Mouse (Mus musculus) retina, embryonic 14.5 days (tissue): ENCODE data around the gene Ubash3b.

Experiments
- DNase-seq: peaks from one replicate; pipeline ENCODE4 v3.0.0-alpha.2; 2015; ENCODE audit warnings: low spot score

The Ubash3b gene

DNA sequence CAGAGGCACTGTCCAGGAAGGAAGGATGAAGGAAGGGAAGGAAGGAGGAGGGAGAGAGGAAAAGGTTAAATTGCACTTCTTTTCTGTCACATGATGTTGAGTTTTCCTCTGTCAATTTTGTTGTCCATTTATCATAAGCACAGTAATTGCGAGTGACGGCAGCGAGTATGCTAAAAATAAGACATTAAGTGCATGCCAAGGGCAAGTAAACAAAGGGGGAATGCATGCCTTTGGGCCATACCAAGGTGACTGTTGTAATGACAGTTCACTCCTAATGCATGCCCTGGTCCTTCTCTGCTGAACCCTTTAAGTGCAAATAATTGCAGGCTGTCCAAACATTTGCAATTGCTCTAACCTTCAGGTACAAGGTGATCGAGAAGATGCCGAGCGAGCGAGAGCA is 70.3 kb downstream of the Ubash3b start:
- no peak for DNase-seq

DNA sequence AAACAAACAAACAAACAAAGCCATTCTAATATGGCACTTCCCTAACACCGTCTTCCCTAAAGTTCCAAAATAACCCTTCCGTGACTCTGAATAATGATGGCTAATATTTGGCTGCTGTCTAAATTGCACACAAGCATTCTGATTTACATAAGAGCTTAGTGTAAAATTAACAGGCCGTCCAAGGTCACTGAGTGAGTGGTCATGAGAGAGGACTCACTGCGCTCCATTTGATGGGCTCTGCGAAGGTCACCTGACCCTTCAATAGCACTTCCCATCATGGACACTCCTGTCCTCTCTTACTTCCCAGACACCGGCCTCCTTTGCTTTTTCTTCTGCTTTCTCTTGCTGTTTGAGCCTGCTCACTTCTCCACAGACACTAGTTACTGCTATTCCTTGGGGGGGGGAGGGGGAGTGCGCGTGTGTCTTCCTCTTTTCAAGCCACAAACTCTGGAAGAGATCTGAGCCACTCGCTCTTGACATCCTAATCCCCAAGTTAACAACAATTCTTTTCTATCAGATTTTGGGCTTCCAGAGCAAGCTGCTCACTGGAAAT is 73.6 kb downstream of the Ubash3b start:
- DNase-seq = no peak

DNA sequence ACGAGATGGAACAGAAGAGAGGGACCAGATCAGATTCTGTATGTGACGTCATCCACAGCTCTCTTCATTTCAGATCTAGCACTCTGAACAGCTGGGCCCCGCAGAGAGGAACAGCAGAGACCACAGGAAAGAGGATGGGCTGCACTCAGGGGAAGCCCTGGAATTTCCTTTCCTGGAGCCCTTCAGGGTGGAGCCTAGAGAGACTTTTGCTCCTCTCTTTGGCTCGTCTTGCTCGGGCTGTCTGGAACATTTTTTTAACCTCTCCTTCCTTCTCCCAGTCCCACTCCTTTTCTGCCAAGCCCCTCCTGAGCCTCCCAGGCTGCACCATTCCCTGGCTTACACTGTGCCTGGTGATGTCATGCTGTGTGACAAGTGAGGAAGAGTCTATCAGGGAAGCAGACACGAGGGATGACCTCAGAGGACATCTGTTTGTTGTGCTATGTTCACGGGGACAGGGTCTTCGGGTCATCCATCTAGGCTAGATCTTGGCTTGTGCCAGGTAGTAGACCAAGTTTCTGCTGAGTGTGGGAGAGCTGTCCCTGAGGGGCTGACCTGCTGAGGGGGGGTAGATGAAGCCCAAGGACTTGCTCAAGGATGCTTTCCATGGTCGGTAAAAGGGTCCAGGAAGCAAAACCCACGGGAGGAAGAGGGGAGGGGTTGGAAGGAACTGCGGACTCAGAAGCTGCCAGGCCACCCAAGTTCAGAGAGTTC is 77.2 kb downstream of the Ubash3b start:
- DNase-seq = no peak

DNA sequence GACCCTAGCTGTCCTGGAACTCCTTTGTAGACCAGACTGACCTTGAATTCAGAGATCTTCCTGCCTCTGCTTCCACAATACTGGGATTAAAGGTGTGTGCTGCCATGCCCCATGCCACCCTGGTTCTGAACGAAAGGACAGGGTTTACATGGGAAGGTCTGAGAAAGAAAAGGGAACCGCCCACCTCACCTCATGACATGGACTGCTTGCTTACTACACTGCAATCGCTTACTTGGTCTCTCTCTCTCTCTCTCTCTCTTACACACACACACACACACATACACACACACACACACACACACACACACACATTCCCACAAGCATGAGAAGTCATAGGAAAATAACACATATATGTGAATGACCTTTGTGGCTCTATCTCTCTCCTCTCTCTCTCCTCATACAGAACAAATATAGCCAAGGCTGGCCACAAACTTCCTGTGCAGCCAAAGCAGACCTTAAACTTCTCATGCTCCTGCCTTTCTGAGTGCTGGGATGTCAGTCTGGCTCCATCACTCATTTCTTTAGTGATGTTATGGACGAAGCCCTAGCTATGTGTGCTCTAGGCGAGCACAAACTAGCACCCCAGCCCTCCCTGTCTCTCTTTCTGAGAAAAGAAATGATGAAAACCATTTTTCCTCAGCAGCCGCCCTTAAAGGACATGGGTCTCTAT is 78.0 kb downstream of the Ubash3b start:
- no peak for DNase-seq

DNA sequence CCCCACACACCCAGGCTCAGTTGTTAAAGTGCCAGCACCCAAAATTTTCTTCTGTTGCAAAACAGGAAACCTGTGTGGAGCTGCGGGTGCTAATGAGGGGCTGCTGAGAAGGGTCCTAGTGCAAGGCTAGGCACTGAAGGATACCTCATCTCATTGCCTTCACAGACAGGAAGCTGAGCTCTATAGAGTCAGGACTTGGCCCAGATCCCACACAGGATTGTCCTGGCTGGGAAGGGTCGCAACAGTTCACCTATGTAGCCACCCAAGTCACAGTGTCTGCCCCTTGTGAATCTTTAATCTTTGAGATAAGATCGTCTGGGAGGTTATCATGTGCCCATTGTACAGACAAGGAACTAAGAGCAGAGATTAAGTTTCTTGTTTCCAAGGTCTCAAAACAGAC is 78.6 kb downstream of the Ubash3b start:
- DNase-seq = no peak

DNA sequence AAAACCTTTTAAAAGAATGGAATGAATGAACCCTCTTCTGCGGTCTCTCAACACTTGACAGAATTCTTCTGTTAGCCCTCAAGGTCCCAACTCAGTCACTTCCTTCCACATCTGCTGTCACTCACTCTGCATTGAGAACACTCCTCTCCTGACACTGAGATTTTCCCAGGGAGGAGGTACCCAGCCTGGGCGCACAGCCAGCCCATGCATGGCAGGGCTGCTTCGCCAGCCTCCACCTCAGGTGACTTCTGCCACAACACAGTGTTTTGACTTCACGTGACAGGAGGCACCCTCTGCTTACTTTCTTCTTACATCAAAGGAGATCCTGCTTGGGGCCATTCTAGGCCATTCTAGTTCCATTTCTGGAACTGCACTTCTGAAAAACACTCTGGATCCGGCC is 80.6 kb downstream of the Ubash3b start:
- DNase-seq = no peak

DNA sequence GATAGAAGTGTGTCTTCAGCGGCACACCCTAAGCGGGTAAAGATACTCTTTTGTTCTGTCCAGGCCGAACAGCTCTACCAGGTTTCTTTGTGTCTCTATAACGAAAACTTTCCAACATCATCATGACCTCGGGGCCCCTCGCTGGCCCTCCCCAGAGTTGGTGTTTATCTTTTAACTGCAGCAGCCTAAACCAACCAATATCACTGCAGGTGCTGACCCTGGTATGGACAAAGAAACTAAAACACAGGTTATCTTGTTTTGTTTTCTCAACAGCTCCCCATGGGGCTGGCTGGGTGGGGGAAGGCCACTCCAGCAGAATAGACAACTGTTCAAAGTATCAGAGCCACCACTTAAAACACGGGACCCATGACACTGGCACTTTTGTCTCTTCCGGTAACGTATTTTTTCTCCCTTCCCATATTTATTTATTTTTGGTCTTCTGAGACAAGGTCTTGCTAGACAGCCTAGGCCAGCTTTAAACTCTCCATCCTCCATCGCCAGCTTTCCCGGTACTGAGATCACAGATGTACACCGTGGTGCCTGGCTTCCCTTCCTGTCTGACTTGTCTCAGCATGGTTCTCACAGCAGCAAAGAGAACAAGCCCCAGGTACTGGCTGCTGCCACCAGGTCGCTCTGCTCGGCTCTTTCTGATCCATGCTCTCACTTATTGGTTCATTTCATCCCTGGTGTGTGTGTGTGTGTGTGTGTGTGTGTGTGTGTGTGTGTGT is 81.9 kb downstream of the Ubash3b start:
- DNase-seq = no peak

DNA sequence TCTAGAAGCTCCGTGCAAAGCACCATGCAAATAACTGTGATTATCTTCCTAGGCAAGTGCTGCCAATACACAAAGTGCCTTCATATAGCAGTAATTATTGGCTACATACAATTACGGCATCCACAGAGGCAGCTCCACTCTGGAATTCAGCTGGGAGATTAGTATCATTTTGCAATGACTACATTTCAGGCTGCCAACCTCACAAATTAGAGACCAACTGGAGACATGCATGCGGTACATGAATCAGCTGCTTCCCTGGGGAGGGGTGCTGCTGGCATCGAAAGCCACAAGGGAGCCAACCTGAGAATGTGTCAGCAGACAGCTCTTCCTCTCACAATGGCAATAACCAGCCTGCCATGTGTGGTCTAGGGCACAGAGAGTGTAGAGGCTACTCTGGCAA is 83.3 kb downstream of the Ubash3b start:
- DNase-seq = no peak

DNA sequence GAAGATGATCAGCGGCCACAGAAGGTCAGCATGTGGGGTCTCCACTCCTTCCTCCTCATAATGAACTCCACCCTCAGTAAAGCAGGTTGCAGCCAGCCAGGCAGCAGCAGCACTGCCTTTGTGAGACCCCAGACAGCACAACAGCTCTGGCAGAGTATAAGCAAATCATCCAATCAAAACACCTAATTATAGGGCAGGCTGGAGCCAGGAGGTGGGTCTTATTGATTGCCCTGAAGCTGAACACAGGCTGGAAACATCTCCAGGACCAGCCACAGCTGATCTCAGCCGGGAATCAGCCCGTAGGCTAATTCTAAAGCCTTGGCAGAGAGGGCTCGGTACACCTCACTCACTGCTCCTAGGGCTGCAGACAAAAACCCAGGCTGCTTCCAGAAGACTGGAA is 85.3 kb downstream of the Ubash3b start:
- peak; percentile 39 for DNase-seq

DNA sequence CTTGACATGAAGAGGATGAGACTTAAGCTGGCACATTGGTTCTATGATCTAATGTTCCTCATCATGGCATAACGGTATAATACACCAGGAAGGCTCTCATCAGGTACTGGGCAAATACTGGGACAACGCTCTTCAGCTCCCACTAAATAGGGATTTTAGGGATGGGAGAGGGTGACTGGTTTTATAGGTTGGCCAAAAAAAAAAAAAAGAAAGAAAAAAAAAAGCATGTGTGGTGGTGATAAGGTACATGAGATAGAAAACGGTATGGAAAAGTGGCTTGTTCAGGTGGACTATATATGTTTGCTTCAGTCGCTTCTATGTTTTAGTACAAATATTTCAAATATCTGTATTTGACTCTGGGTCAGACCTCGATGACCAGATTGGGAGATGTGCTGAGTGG is 86.0 kb downstream of the Ubash3b start:
- no peak for DNase-seq

DNA sequence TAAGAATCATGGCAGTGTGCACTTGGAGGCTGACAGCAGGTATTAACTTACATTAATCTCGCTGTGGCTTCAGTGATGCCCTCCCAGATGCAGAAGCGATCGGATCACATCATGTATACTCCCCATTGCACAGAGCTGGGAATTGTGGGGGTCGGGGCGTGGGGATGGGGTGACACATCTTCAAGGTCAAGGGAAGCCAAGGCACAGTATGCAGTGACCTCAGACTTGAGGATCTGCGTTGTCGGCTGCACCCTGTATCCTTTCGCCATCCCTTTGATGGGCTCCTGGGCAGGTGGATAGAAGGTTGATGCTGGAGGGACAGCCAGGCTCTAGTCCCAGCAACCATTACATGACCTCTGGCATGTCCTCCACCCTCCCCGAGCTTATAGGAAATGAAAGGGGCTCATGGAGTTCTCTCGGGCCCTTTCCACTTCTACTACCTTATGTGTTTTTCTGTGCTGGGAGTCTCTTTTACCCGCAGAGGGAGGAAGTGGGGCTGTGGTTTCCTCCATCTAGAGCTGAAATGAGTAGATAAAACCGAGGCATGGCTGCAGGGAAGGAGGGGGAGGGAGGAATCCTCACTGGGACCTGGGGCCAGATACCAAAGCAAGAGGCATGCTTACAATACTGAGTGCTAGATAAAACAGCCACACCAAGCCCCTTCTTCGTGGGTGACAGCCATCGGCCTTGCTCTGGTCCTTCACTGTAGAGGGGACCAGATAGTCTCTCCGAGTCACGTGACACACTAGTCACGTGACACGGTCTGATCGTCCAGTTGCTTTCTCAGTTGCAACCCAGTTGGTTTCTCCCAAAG is 88.1 kb downstream of the Ubash3b start:
- no peak for DNase-seq

DNA sequence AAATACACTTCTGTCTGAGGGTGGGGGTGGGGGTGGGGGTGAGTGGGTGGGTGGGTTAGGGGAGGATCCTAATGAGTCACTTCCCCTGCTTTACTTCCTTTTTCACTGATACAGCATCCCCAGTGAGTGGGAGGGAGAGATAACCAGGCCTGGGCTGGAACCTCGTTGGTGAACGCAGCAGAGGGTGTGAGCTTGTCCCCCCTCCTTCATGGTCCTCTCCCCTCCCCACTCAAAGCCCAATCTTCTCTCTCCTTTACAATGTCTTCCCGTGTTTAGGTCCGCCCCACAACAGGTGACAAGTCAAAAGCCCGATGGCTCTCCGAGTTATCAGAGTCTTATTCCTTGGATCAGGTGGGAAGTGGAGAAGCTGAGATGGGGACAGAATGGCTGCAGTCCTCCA is 88.7 kb downstream of the Ubash3b start:
- DNase-seq = no peak

DNA sequence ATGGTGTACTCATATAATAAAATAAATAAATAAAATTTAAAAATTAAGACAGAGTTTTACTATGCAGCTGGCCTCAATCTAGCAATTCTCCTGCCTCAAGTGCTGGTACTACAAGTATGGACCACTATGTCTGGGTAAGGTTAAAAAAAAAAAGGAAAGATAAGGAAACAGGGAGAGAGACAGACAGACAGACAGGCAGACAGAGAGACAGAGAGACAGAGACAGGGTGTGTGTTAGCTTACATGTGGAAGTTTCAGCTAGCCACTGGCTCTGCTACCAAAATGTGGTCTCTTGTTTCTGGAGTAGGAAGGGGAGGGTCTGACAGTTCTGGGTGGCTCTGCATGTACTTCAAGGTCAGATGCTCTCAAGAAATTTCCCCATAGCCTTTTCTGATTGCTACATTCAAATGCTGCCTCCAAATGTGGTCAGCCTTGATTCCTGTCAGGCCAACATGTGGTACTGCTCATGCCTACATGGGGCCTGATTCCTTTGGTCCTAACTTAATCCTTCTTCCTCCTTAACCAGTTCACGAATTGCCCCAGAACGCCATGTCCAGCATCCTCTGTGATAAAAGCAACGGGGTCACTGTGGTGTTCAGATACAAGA is 89.5 kb downstream of the Ubash3b start:
- no peak for DNase-seq

DNA sequence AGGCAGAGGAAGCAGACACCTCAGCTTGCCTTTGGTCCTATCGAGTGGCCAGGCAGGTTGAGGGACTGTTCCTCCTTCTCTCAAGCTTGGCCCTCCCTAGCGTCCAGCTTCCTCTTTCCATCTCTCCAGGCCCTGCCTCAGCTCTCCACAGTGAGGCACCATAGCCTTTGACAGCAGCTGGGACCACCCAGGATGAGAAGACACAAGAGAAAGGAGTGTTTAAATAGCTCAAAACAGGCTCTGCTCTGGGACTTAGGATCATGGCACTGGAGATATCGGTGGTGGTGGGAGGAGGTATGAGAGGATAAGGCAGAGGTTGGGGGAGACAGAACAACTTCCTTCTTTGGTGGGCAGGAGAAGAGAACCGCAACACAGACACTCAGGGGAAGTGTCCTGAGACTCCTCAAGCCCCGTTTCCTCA is 90.7 kb downstream of the Ubash3b start:
- DNase-seq = no peak

DNA sequence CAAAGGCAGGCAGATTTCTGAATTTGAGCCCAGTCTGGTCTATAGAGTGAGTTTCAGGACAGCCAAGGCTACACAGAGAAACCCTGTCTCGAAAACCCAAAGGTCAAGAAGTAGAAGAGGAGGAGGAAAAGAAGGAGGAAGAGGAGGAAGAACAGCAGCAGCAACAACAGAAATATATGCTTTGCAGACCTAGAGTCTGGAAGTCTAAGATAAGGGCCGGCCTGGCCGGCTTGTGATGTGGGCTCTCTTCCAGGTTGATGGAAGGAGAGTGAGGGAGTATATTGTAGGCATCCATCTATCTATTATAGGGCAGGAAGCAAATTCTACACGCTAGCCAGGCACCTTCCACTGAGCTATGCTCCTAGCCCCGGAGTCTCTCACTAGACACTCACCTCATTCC is 92.0 kb downstream of the Ubash3b start:
- DNase-seq = no peak

DNA sequence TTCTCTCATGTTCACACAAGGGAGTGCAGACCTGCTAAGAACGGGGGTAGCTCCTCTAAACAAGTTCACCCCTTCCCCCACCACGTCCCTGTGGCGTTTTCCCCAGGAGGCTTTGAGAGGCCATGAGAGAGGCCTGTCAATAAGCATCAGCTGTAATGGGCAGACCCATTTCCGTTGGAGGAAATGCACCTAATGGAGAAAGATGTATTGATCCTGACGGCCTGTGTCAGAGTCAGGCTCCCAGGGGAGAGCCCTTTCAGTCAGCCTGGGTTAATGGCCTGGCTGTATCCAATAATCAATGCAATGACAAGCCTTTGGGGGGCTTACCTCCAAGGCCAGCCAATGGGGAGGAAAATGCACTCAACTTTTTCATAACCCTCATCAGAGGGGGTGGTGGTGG is 100.1 kb downstream of the Ubash3b start:
- peak; percentile 51 for DNase-seq

DNA sequence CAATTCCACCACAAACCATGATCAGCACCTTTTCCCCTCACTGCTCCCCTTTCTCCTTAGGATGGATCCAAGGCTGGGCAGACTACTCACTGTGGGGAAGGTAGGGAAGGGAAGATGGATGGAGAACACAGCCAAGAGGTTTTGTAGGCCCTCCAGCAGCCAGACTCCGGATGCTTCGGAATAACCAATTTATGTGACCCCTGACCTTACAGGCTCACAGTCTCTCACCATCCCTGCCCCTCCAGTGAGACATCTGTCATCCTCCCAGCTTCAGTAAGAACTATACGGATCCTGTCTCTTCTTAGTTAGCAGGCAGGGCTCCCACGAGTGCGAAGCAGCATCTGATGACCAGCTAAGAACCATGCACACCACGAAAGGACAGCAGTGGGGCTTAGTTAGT is 100.9 kb downstream of the Ubash3b start:
- DNase-seq = no peak

DNA sequence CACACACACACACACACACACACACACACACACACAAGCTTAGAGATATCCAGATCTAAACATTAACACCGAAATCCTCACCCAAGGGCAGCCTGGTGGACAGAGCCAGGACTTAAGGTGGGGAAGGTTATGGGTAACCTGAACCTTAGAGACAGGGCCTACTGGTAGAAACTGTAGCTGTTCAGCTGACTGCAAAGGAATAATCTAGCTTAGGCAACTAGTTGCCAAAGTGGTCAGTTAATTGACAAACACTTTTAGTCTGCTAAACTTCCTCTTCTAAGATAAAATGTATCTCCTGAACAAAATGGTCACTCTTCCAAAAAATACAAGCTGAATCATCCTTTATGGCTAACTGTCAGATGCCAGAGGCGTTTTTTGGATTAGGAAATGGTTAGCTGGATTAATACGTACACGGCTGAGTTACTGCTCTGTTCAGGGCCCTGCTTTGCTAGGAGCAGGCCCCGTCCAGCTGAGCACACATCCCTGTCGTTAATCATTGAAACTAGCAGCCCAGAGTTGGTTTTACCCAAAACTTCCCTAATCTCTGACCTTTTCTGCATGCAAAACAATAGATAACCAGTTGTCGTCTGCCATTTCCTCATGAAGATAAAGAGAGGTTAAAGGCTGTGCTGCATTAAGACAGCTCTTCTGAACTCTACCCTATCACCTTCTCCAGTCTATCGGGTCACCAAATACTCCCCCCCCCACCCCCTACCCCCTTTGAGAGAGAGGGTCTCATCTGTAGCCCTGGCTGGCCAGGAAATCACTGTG is 102.5 kb downstream of the Ubash3b start:
- no peak for DNase-seq

DNA sequence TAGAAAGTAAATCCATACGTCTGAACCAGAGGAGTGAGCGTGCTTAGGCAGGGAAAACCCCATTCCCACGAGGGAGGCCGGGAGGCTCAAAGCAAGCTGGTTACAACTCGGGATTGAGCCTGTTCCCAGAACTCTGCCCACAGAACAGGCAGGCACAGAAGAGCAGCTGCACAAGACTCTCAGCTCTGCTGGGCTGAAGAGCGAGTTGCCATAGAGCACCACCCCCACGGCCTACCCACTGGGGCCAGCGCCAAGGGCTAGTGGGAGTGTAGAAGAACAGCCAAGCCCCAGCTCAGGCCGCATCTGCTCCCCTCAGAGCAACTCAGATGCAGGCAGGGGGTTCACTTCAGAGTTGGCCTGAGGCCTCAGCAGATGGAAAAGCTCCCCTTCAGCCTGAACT is 107.3 kb downstream of the Ubash3b start:
- no peak for DNase-seq

DNA sequence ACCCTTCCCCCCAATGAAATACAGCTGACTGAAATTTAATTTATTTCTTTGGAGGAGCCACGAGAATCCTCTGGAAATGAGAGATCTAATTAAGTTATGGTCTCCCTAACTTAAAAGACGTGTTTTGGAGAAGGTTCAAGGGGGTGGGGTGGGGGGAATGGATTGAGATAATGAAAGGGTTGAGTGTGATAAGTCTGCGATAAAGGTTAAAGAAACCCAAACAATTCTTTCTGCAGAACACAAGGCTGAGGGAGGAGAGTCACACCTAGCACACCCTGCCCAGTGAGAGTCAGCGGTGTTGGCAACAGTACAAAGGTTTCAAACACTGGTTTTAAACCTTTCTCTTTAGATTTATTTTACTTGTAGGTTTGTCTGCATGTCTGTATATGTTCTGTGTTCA is 108.0 kb downstream of the Ubash3b start:
- DNase-seq = no peak
